Mouse (Mus musculus): ENCODE results near the gene Znrf1.

Znrf1 gene

GRCm38 (mm10) chr8:111602050-111602449 is 66.2 kb downstream of the Znrf1 start:
- DNase-seq, result no peak

GRCm38 (mm10) chr8:111604986-111605385 is 69.1 kb downstream of the Znrf1 start:
- DNase-seq, result no peak

- DNase-seq, result peak in 1 of 2 experiments; percentile 33
Observed at GRCm38 (mm10) chr8:111606961-111607360, 71.1 kb downstream of the Znrf1 start.

- DNase-seq, result no peak
Observed at GRCm38 (mm10) chr8:111607414-111607813, 71.5 kb downstream of the Znrf1 start.

- no peak for DNase-seq
Observed at GRCm38 (mm10) chr8:111613181-111613580, 77.3 kb downstream of the Znrf1 start.

GRCm38 (mm10) chr8:111614786-111615701 is 79.1 kb downstream of the Znrf1 start:
- no peak for DNase-seq

GRCm38 (mm10) chr8:111617812-111618211 is 81.9 kb downstream of the Znrf1 start:
- DNase-seq, result no peak

- no peak for DNase-seq
Observed at GRCm38 (mm10) chr8:111618273-111618672, 82.4 kb downstream of the Znrf1 start.

- DNase-seq, result peak; percentile 55 to 58
Observed at GRCm38 (mm10) chr8:111619936-111620335, 84.0 kb downstream of the Znrf1 start.

GRCm38 (mm10) chr8:111622104-111622503 is 86.2 kb downstream of the Znrf1 start:
- DNase-seq, result no peak

GRCm38 (mm10) chr8:111622553-111622952 is 86.7 kb downstream of the Znrf1 start:
- DNase-seq, result no peak

GRCm38 (mm10) chr8:111624081-111624852 is 88.4 kb downstream of the Znrf1 start:
- DNase-seq, result peak; percentile 83 to 92

- peak in 1 of 2 experiments; percentile 28 for DNase-seq
Observed at GRCm38 (mm10) chr8:111624853-111625221, 88.9 kb downstream of the Znrf1 start.

GRCm38 (mm10) chr8:111625694-111626527 is 90.0 kb downstream of the Znrf1 start:
- peak; percentile 71 to 87 for DNase-seq

GRCm38 (mm10) chr8:111626528-111626820 is 90.6 kb downstream of the Znrf1 start:
- no peak for DNase-seq

GRCm38 (mm10) chr8:111626933-111627332 is 91.0 kb downstream of the Znrf1 start:
- DNase-seq, result no peak

- DNase-seq, result peak; percentile 33 to 68
Observed at GRCm38 (mm10) chr8:111627923-111628322, 92.0 kb downstream of the Znrf1 start.

- DNase-seq, result no peak
Observed at GRCm38 (mm10) chr8:111628401-111628800, 92.5 kb downstream of the Znrf1 start.

GRCm38 (mm10) chr8:111628894-111629501 is 93.1 kb downstream of the Znrf1 start:
- peak in 1 of 2 experiments; percentile 40 for DNase-seq

- peak; percentile 84 to 85 for DNase-seq
Observed at GRCm38 (mm10) chr8:111630105-111630521, 94.2 kb downstream of the Znrf1 start, which contains the start of gene Ldhd. Gene Ldhd, minus strand, starts transcription at chr8:111630374.

- no peak for DNase-seq
Observed at GRCm38 (mm10) chr8:111631589-111631988, 95.7 kb downstream of the Znrf1 start.

GRCm38 (mm10) chr8:111632976-111633375 is 97.1 kb downstream of the Znrf1 start:
- peak in 1 of 2 experiments; percentile 29 for DNase-seq
